Mouse (Mus musculus) neural tube, embryonic 12.5 days (tissue): ENCODE results near the gene Tlr3. TPM values are rescaled to one million over a fixed set of nuclear protein-coding genes. Genes with fewer than 3 reads are reported as not detected.

ENCODE experiments used
- polyA plus RNA-seq: library from polyadenylated mRNA; unstranded; fragments of >200 nt; fragmentation: Nextera tagmentation; extraction: Ambion mirVana; gene quantifications from 2 replicates; pipeline ENCODE4 v1.2.1, GENCODE M21; 2016

Tlr3 gene
- polyA plus RNA-seq, 1 experiment from 2014 or later: 1.2 TPM

Other genes starting within 250 kb of the Tlr3 start
- not detected in 2 replicates for gene F11, start 149.0 kb downstream of the Tlr3 start, polyA plus RNA-seq
- gene Klkb1, start 116.2 kb downstream of the Tlr3 start, polyA plus RNA-seq: not detected in 2 replicates
- gene Gm45753, start 102.6 kb downstream of the Tlr3 start, polyA plus RNA-seq: not detected in 2 replicates
- gene Cyp4v3, start 77.9 kb downstream of the Tlr3 start, polyA plus RNA-seq: 0.98 and 1.2 TPM in 2 replicates
- 9.0 and 9.3 TPM in 2 replicates for gene Fam149a, start 28.8 kb downstream of the Tlr3 start, polyA plus RNA-seq
- 50.0 and 55.8 TPM in 2 replicates for gene Sorbs2, start 96.7 kb upstream of the Tlr3 start, polyA plus RNA-seq